Mouse (Mus musculus) liver, embryonic 13.5 days (tissue): ENCODE data around the gene Ccdc171. TPM values are rescaled to one million over a fixed set of nuclear protein-coding genes. Genes with fewer than 3 reads are reported as not detected.
A peak's percentile ranks its signal among the peaks of the same experiment; 100 is the strongest.
"Not testable (repeated sequence)": the region's sequence is repeated elsewhere in the genome, so short reads cannot be mapped to it uniquely, and the experiment has no call there.

Source experiments
- ATAC-seq: fragments of 200-750 bp; cut with Nextera tagmentation; 2 replicates; pipeline ENCODE4 v1.8.0; 2017; ENCODE audit warnings: low read depth, mild to moderate bottlenecking, moderate number of reproducible peaks, moderate library complexity
- DNase-seq: peaks from one replicate; pipeline ENCODE4 v3.0.0; 2022
- H3K27ac ChIP-seq: fragments of 300-500 bp; sonication (generic); 2 replicates; pipeline ENCODE4 v1.5.1; 2015; ENCODE audit warnings: moderate library complexity, mild to moderate bottlenecking, inconsistent platforms
- H3K27me3 ChIP-seq: fragments of 300-500 bp; sonication (generic); 2 replicates; pipeline ENCODE4 v1.6.1; 2015; ENCODE audit warnings: mild to moderate bottlenecking, inconsistent platforms
- H3K36me3 ChIP-seq: fragments of 300-500 bp; sonication (generic); 2 replicates; pipeline ENCODE4 v1.6.1; 2015; ENCODE audit warnings: mild to moderate bottlenecking, inconsistent platforms
- H3K4me1 ChIP-seq: fragments of 300-500 bp; sonication (generic); replicated peaks from 2 replicates; pipeline ENCODE4 v1.6.1; 2015; ENCODE audit warnings: inconsistent platforms
- H3K4me2 ChIP-seq: fragments of 300-500 bp; sonication (generic); 2 replicates; pipeline ENCODE4 v1.6.1; 2015; ENCODE audit warnings: inconsistent platforms, mild to moderate bottlenecking, moderate library complexity
- H3K4me3 ChIP-seq: fragments of 300-500 bp; sonication (generic); replicated peaks from 2 replicates; pipeline ENCODE4 v1.5.1; 2015; ENCODE audit warnings: mild to moderate bottlenecking, inconsistent platforms
- H3K9ac ChIP-seq: fragments of 300-500 bp; sonication (generic); 2 replicates; pipeline ENCODE4 v1.6.1; 2015; ENCODE audit warnings: mild to moderate bottlenecking, inconsistent platforms
- H3K9me3 ChIP-seq: fragments of 300-500 bp; sonication (generic); replicated peaks from 2 replicates; pipeline ENCODE4 v1.6.1; 2016; ENCODE audit warnings: inconsistent platforms
- WGBS: fragments of 180-500 bp; shearing (Covaris S2); methylation state at CpG from one replicate; pipeline ENCODE4 v1.1.7; 2015; ENCODE audit not compliant: insufficient replicate concordance; 5-methylcytosine and 5-hydroxymethylcytosine counted together
- polyA plus RNA-seq: library from polyadenylated mRNA; unstranded; fragments of >200 nt; fragmentation: Nextera tagmentation; extraction: Ambion mirVana; gene quantifications from 2 replicates; pipeline ENCODE4 v1.2.1, GENCODE M21; 2015

Gene Ccdc171
- polyA plus RNA-seq, 1 experiment from 2014 or later = 1.1 TPM

- no peaks in the 10 kb centered on the region for H3K27me3 ChIP-seq
- 75% methylated on average over 6 of the region's 6 CpGs for WGBS
- ATAC-seq (no peak), DNase-seq (no peak)
- H3K4me3 ChIP-seq = no peak overlapping the region
- no peak overlapping the region for H3K4me2 ChIP-seq
- 0 out of 2 replicates have a peak, but pooled peaks cover 7% of the 10 kb centered on the region for H3K36me3 ChIP-seq
- H3K9me3 ChIP-seq = no peaks in the 10 kb centered on the region
- no peak overlapping the region for H3K9ac ChIP-seq
- H3K27ac ChIP-seq = no peak overlapping the region
- H3K4me1 ChIP-seq = peaks cover 34% of the 10 kb centered on the region
These were observed 47.2 kb downstream of the Ccdc171 start for GRCm38 (mm10) chr4:83572521-83572920.

- ATAC-seq (peak; percentile 87), DNase-seq (peak; percentile 47)
- no peaks in the 10 kb centered on the region for H3K27me3 ChIP-seq
- H3K9ac ChIP-seq = no peak overlapping the region
- 10% methylated on average over 3 of the region's 3 CpGs for WGBS
- no peak overlapping the region; the same call in 1 of the 2 replicates for H3K27ac ChIP-seq
- H3K4me2 ChIP-seq = peak overlapping the region; percentile 29
- no peak overlapping the region for H3K4me3 ChIP-seq
- H3K4me1 ChIP-seq = peaks cover 23% of the 10 kb centered on the region
- 0 out of 2 replicates have a peak, but pooled peaks cover 7% of the 10 kb centered on the region for H3K36me3 ChIP-seq
- no peaks in the 10 kb centered on the region for H3K9me3 ChIP-seq
These were observed 51.0 kb downstream of the Ccdc171 start for GRCm38 (mm10) chr4:83576315-83576714.

- Histone ChIP-seq H3K4me2 (no peak overlapping the region), H3K27me3 (no peaks in the 10 kb centered on the region), H3K4me1 (peaks cover 23% of the 10 kb centered on the region), H3K4me3 (no peak overlapping the region), H3K9me3 (no peaks in the 10 kb centered on the region), H3K9ac (no peak overlapping the region), H3K27ac (no peak overlapping the region), H3K36me3 (no peaks in the 10 kb centered on the region)
- DNase-seq (no peak), ATAC-seq (no peak)
- WGBS = 23% methylated on average over 1 of the region's 1 CpGs
These were observed 54.8 kb downstream of the Ccdc171 start for GRCm38 (mm10) chr4:83580157-83580556.

GRCm38 (mm10) chr4:83587563-83587962 lies 62.2 kb downstream of the Ccdc171 start:
- Histone ChIP-seq H3K4me2 (no peak overlapping the region), H3K27ac (no peak overlapping the region), H3K9ac (no peak overlapping the region), H3K27me3 (no peaks in the 10 kb centered on the region), H3K4me1 (no peaks in the 10 kb centered on the region), H3K9me3 (no peaks in the 10 kb centered on the region), H3K36me3 (no peaks in the 10 kb centered on the region), H3K4me3 (no peak overlapping the region)
- no peak for ATAC-seq
- no peak for DNase-seq
- WGBS = 79% methylated on average over 1 of the region's 1 CpGs

DNA sequence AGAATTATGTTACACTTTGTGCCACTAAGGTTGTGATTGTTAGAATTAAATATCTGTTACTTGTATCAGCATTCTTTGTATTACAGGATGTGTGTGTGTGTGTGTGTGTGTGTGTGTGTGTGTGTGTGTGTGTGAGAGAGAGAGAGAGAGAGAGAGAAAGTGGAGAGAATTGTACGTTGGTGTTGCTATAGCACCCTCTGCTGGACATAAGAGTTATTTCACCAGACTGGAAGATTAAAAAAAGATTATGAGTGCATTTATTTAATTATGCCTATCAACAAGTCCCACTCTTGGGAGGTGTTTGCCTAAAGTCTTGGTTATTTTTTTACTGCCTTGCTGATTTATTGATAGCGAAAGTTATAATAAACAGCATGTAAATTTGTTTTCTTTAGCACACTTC lies 71.1 kb downstream of the Ccdc171 start:
- 7% methylated on average over 2 of the region's 2 CpGs for WGBS
- H3K36me3 ChIP-seq = no peaks in the 10 kb centered on the region
- H3K27me3 ChIP-seq = no peaks in the 10 kb centered on the region
- H3K9me3 ChIP-seq = no peaks in the 10 kb centered on the region
- H3K4me1 ChIP-seq = no peaks in the 10 kb centered on the region
- H3K27ac ChIP-seq = no peak overlapping the region
- no peak overlapping the region for H3K4me3 ChIP-seq
- no peak overlapping the region for H3K4me2 ChIP-seq
- no peak overlapping the region for H3K9ac ChIP-seq
- no peak for DNase-seq
- ATAC-seq = no peak

DNA sequence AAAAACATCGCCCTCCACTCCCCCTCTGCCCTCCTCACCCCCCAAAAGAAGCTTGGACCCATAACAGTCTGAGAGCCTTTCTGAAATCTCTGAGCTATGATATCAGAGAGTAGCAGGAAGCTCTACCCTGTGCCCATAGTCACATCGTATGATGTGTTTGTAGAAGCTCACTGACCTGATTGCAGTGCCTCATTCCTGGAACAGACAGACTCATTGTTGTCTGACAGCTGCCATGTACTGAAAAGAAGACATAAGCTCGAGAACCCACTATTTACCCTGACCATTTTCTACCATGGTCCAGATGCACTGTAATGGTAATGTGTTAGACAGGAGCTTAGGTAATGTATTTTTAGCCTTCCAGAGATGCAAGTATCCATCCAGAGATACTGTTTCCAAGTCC lies 85.8 kb downstream of the Ccdc171 start:
- Histone ChIP-seq H3K27ac (no peak overlapping the region), H3K4me1 (no peaks in the 10 kb centered on the region), H3K4me2 (no peak overlapping the region), H3K9me3 (no peaks in the 10 kb centered on the region), H3K36me3 (no peaks in the 10 kb centered on the region), H3K4me3 (no peak overlapping the region), H3K9ac (no peak overlapping the region), H3K27me3 (no peaks in the 10 kb centered on the region)
- WGBS = 63% methylated on average over 3 of the region's 3 CpGs
- no peak for ATAC-seq
- no peak for DNase-seq

DNA sequence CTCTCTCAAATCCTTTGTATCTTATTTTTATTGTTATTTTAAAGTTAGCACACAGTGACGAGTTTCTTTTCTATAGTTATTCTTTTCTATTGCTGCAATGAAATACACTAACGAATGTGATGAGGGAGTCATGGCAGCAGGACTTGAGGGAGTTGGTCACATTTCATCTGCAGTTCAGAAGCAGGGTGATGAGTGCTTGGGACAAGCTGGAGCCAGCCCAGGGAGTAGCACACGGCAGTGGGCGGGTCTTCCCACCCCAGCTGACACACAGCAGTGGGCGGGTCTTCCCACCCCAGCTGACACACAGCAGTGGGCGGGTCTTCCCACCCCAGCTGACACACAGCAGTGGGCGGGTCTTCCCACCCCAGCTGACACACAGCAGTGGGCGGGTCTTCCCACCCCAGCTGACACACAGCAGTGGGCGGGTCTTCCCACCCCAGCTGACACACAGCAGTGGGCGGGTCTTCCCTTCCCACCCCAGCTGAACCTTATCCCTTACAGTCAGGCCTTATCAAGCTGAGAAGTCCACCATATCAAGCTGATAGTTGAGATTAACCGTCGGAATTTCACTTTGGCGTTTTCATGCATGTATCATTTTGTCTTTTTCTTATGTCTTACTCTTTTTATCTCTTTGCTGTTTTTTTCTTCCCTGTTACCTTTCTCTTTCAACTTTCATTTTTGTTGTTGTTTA lies 97.8 kb downstream of the Ccdc171 start:
- Histone ChIP-seq H3K27ac (peak overlapping the region; percentile 39), H3K4me2 (peak overlapping the region; percentile 49)
- H3K4me3 ChIP-seq, H3K9me3 ChIP-seq, H3K4me1 ChIP-seq, H3K27me3 ChIP-seq, H3K36me3 ChIP-seq, H3K9ac ChIP-seq: not testable (repeated sequence)
- DNase-seq (peak; percentile 47), ATAC-seq (peak; percentile 90)
- WGBS = 24% methylated on average over 10 of the region's 13 CpGs

DNA sequence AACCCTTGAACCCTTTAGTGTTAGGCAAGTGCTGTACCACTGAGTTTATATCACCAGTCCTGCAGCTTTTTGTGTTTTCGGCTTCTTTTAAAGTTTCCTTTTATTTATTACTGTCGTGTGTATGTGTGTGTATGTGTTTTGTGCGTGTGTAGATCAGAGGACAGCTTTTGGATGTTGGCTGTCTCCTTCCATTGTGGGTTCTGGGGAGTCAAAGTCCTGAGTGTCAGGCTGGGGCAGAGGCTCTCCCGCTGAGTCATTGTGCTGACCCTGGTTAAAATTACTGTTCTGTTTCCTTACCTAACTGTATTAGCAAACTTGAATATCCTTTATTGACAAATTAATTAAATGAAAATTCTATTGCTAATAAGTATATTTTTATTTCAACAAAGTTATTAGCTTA lies 98.4 kb downstream of the Ccdc171 start:
- DNase-seq (no peak), ATAC-seq (0 out of 2 replicates have a peak, but pooled peaks have one; percentile 7)
- no peaks in the 10 kb centered on the region for H3K27me3 ChIP-seq
- H3K4me3 ChIP-seq = no peak overlapping the region; the same call in 1 of the 2 replicates
- peaks cover 6% of the 10 kb centered on the region for H3K4me1 ChIP-seq
- no peaks in the 10 kb centered on the region for H3K36me3 ChIP-seq
- H3K9me3 ChIP-seq = no peaks in the 10 kb centered on the region
- 81% methylated on average over 4 of the region's 4 CpGs for WGBS
- H3K4me2 ChIP-seq = peak overlapping the region; percentile 49
- no peak overlapping the region for H3K9ac ChIP-seq
- peak overlapping the region; percentile 39 for H3K27ac ChIP-seq

- Histone ChIP-seq H3K27me3 (no peaks in the 10 kb centered on the region), H3K4me1 (no peaks in the 10 kb centered on the region), H3K27ac (no peak overlapping the region), H3K9me3 (no peaks in the 10 kb centered on the region), H3K36me3 (no peaks in the 10 kb centered on the region), H3K9ac (no peak overlapping the region), H3K4me2 (no peak overlapping the region), H3K4me3 (no peak overlapping the region)
- DNase-seq (no peak), ATAC-seq (no peak)
- 88% methylated on average over 4 of the region's 4 CpGs for WGBS
These were observed 126.1 kb downstream of the Ccdc171 start for GRCm38 (mm10) chr4:83651453-83651852.

- DNase-seq = no peak
- no peaks in the 10 kb centered on the region; the same call in 1 of the 2 replicates for H3K36me3 ChIP-seq
- H3K4me3 ChIP-seq = no peak overlapping the region
- no peaks in the 10 kb centered on the region for H3K4me1 ChIP-seq
- no peaks in the 10 kb centered on the region for H3K27me3 ChIP-seq
- ATAC-seq = no peak
- no peak overlapping the region for H3K9ac ChIP-seq
- no peak overlapping the region for H3K27ac ChIP-seq
- H3K4me2 ChIP-seq = no peak overlapping the region
- H3K9me3 ChIP-seq = no peaks in the 10 kb centered on the region
- 57% methylated on average over 6 of the region's 6 CpGs for WGBS
These were observed 130.1 kb downstream of the Ccdc171 start for GRCm38 (mm10) chr4:83655396-83655795.

DNA sequence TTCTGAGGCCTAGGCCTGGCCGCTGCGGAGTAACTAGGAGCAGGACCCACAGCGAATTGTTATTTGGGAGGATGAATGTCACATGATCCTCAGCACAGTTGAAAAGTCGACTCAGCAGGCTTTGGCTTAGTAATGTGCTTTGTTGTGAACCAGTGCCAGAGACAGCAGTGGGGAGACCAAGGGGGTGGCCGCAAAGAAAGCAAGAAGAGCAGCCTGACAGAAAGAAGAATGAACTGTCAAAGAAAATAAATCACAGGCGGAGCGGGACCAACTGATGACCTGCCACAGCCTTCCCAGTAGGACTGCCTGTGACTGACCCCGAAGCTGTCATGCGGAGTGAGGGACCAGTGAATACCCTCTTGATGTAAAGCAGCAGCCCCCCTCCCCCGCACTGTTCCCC lies 131.2 kb downstream of the Ccdc171 start:
- H3K9me3 ChIP-seq = no peaks in the 10 kb centered on the region
- DNase-seq = no peak

GRCm38 (mm10) chr4:83657021-83657420 lies 131.7 kb downstream of the Ccdc171 start:
- DNase-seq = no peak
- WGBS = 72% methylated on average over 6 of the region's 6 CpGs
- H3K36me3 ChIP-seq = no peaks in the 10 kb centered on the region; the same call in 1 of the 2 replicates
- no peak for ATAC-seq
- H3K4me1 ChIP-seq = no peaks in the 10 kb centered on the region; the same call in 1 of the 2 replicates
- H3K9me3 ChIP-seq = no peaks in the 10 kb centered on the region
- H3K4me2 ChIP-seq = no peak overlapping the region
- H3K4me3 ChIP-seq = no peak overlapping the region
- no peaks in the 10 kb centered on the region for H3K27me3 ChIP-seq
- no peak overlapping the region for H3K9ac ChIP-seq
- no peak overlapping the region for H3K27ac ChIP-seq

More for the DNA sequence above, 131.2 kb downstream of the Ccdc171 start:
- Histone ChIP-seq H3K9ac (no peak overlapping the region), H3K4me3 (no peak overlapping the region), H3K36me3 (no peaks in the 10 kb centered on the region; the same call in 1 of the 2 replicates), H3K27ac (no peak overlapping the region), H3K4me2 (no peak overlapping the region), H3K4me1 (no peaks in the 10 kb centered on the region; the same call in 1 of the 2 replicates), H3K27me3 (no peaks in the 10 kb centered on the region)
- 57% methylated on average over 10 of the region's 10 CpGs for WGBS
- no peak for ATAC-seq
